Mouse (Mus musculus) forebrain, embryonic 14.5 days (tissue): ENCODE measurements around the gene Camp. TPM values are rescaled to one million over a fixed set of nuclear protein-coding genes. Genes with fewer than 3 reads are reported as not detected.
A peak's percentile ranks its signal among the peaks of the same experiment; 100 is the strongest.
"Not testable (repeated sequence)": the region's sequence is repeated elsewhere in the genome, so short reads cannot be mapped to it uniquely, and the experiment has no call there.

Experiments
- ATAC-seq: fragments of 200-750 bp; cut with Nextera tagmentation; 2 replicates; pipeline ENCODE4 v1.8.0; 2017; ENCODE audit warnings: mild to moderate bottlenecking, moderate library complexity
- DNase-seq: peaks from one replicate; pipeline ENCODE4 v3.0.0-alpha.2; 2015; ENCODE audit warnings: low spot score
- H3K27ac ChIP-seq: fragments of 300-500 bp; sonication (generic); 2 replicates; pipeline ENCODE4 v1.5.1; 2014; ENCODE audit warnings: low read depth, mild to moderate bottlenecking, control low read depth, low read length, moderate library complexity
- H3K27me3 ChIP-seq: fragments of 300-500 bp; sonication (generic); replicated peaks from 2 replicates; pipeline ENCODE4 v1.6.1; 2014; ENCODE audit warnings: low read length, control low read depth, mixed read lengths; ENCODE audit not compliant: control insufficient read depth, insufficient read depth
- H3K36me3 ChIP-seq: fragments of 300-500 bp; sonication (generic); 2 replicates; pipeline ENCODE4 v1.6.1; 2014; ENCODE audit warnings: low read length, control low read depth; ENCODE audit not compliant: control insufficient read depth, insufficient read depth
- H3K4me1 ChIP-seq: fragments of 300-500 bp; sonication (generic); 2 replicates; pipeline ENCODE4 v1.6.1; 2014; ENCODE audit warnings: antibody characterized with exemption, low read length, control low read depth; ENCODE audit not compliant: control insufficient read depth, insufficient read depth
- H3K4me2 ChIP-seq: fragments of 300-500 bp; sonication (generic); 2 replicates; pipeline ENCODE4 v1.6.1; 2014; ENCODE audit warnings: mild to moderate bottlenecking, control low read depth, low read length
- H3K4me3 ChIP-seq: fragments of 300-500 bp; sonication (generic); 2 replicates; pipeline ENCODE4 v1.5.1; 2014; ENCODE audit warnings: low read depth, low read length, control low read depth
- H3K9ac ChIP-seq: fragments of 300-500 bp; sonication (generic); 2 replicates; pipeline ENCODE4 v1.6.1; 2014; ENCODE audit warnings: mild to moderate bottlenecking, low read length, control low read depth, moderate library complexity
- H3K9me3 ChIP-seq: fragments of 300-500 bp; sonication (generic); replicated peaks from 2 replicates; pipeline ENCODE4 v1.6.1; 2016; ENCODE audit warnings: low read length, control low read depth, mixed read lengths; ENCODE audit not compliant: control insufficient read depth
- WGBS: fragments of 180-500 bp; shearing (Covaris S2); extraction: QIAGEN DNeasy Blood & Tissue Kit; methylation state at CpG from one replicate; pipeline ENCODE4 v1.1.7; 2014; 5-methylcytosine and 5-hydroxymethylcytosine counted together
- polyA plus RNA-seq: library from polyadenylated mRNA; unstranded; fragments of >200 nt; fragmentation: Nextera tagmentation; extraction: Ambion mirVana; gene quantifications from 2 replicates; pipeline ENCODE4 v1.2.1, GENCODE M21; 2014

Gene Camp
- polyA plus RNA-seq, 1 experiment from 2014 or later = not detected

GRCm38 (mm10) chr9:109816341-109816740 lies 33.1 kb downstream of the Camp start:
- H3K4me1 ChIP-seq = no peaks in the 10 kb centered on the region
- H3K36me3 ChIP-seq = no peaks in the 10 kb centered on the region
- no peak overlapping the region for H3K27ac ChIP-seq
- WGBS = 71% methylated on average over 6 of the region's 6 CpGs
- H3K9me3 ChIP-seq = no peaks in the 10 kb centered on the region
- H3K4me2 ChIP-seq = no peak overlapping the region
- ATAC-seq (no peak), DNase-seq (no peak)
- no peak overlapping the region for H3K4me3 ChIP-seq
- no peak overlapping the region for H3K9ac ChIP-seq
- no peaks in the 10 kb centered on the region for H3K27me3 ChIP-seq

- H3K4me3 ChIP-seq = no peak overlapping the region
- ATAC-seq (no peak), DNase-seq (peak; percentile 41)
- no peaks in the 10 kb centered on the region for H3K27me3 ChIP-seq
- no peak overlapping the region for H3K4me2 ChIP-seq
- H3K9me3 ChIP-seq = no peaks in the 10 kb centered on the region
- 0 out of 2 replicates have a peak overlapping the region, but pooled peaks have one; percentile 27 for H3K27ac ChIP-seq
- H3K4me1 ChIP-seq = no peaks in the 10 kb centered on the region
- H3K9ac ChIP-seq = 0 out of 2 replicates have a peak overlapping the region, but pooled peaks have one; percentile 8
- WGBS = 40% methylated on average over 7 of the region's 7 CpGs
- H3K36me3 ChIP-seq = no peaks in the 10 kb centered on the region
Observed at GRCm38 (mm10) chr9:109813424-109813823, 36.0 kb downstream of the Camp start.

DNA sequence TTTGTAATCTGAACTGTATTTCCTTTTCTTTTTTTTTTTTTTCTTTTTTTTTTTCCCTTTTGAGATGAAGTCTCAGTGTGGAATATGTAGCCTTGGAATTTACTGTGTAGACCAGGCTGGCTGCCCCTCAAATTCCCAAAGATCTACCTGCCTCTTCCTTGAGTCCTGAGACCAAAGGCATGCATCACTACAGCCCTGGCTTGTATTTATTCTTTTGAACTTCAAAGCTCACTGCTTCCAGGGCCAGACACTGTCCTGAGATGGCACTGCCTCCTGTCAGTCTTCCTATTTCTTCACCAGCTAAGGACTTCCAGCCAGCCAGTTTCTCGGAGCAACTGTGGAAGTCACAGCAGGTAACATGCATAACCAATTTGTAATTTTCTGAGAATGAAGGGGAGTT lies 37.4 kb downstream of the Camp start, which contains the start of gene Spink8:
Gene Spink8, plus strand, starts transcription at position 301 of the 400 bp plus-strand sequence.
- no peaks in the 10 kb centered on the region for H3K27me3 ChIP-seq
- H3K9ac ChIP-seq = no peak within 1 kb of the TSS
- no peaks in the 10 kb centered on the region for H3K9me3 ChIP-seq
- no peak within 1 kb of the TSS for H3K27ac ChIP-seq
- no peaks in the 10 kb centered on the region for H3K4me1 ChIP-seq
- DNase-seq (no peak), ATAC-seq (no peak)
- WGBS = 86% methylated on average over 1 of the region's 1 CpGs
- no peak within 1 kb of the TSS for H3K4me3 ChIP-seq
- no peaks in the 10 kb centered on the region for H3K36me3 ChIP-seq
- no peak within 1 kb of the TSS for H3K4me2 ChIP-seq

DNA sequence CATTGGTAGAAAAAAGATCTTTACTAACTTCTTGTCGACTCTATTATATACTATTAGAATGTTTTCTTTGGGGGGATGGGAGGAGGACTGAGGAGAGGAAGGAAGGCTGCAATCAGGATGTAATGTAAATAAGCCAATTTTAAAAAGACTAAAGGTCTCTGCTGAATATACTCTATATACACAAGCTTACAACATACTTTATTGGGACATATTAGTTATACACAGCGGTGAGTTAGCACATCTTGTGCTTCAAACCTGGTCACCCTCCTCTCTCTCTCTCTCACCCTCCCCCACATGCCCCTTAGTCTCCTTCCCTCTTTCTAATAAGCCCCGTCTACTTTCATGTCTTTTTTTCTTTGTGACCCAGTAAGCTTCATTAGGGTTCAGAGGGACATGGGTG lies 41.5 kb downstream of the Camp start:
- 59% methylated on average over 3 of the region's 3 CpGs for WGBS
- no peaks in the 10 kb centered on the region for H3K9me3 ChIP-seq
- no peaks in the 10 kb centered on the region for H3K36me3 ChIP-seq
- no peak overlapping the region for H3K4me3 ChIP-seq
- no peak overlapping the region for H3K4me2 ChIP-seq
- DNase-seq (no peak), ATAC-seq (no peak)
- no peaks in the 10 kb centered on the region for H3K27me3 ChIP-seq
- H3K4me1 ChIP-seq = no peaks in the 10 kb centered on the region
- no peak overlapping the region for H3K9ac ChIP-seq
- H3K27ac ChIP-seq = no peak overlapping the region

- Histone ChIP-seq H3K4me3 (no peak overlapping the region), H3K36me3 (no peaks in the 10 kb centered on the region), H3K9me3 (no peaks in the 10 kb centered on the region), H3K9ac (no peak overlapping the region), H3K4me2 (no peak overlapping the region), H3K4me1 (no peaks in the 10 kb centered on the region), H3K27me3 (no peaks in the 10 kb centered on the region), H3K27ac (no peak overlapping the region)
- DNase-seq = no peak
- 87% methylated on average over 2 of the region's 2 CpGs for WGBS
- no peak for ATAC-seq
Observed at GRCm38 (mm10) chr9:109806695-109807293, 42.6 kb downstream of the Camp start.

DNA sequence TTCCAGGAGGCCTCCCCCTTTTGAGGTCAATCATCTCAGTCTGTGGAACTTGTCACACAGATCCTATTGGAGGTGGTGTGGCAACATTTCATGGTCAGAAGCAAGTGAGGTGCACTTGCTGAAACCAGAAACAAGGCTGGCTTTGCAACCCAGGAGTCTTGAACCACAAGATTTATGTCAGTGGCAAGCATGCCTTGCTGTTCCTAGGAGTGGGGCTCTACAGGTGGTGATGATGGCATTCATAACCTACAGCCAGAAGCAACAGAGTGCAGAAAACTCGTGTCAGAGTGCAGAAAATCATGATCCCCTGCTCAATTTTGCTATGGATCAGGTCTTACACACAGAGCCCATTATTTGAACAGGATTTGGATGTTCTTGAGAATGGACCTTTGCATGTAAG lies 43.2 kb downstream of the Camp start:
- no peaks in the 10 kb centered on the region for H3K36me3 ChIP-seq
- no peak overlapping the region for H3K4me3 ChIP-seq
- H3K27ac ChIP-seq = no peak overlapping the region
- no peaks in the 10 kb centered on the region for H3K27me3 ChIP-seq
- H3K4me2 ChIP-seq = no peak overlapping the region
- 32% methylated on average over 1 of the region's 1 CpGs for WGBS
- no peaks in the 10 kb centered on the region for H3K9me3 ChIP-seq
- no peak for ATAC-seq
- H3K9ac ChIP-seq = no peak overlapping the region
- no peaks in the 10 kb centered on the region for H3K4me1 ChIP-seq
- DNase-seq = no peak

DNA sequence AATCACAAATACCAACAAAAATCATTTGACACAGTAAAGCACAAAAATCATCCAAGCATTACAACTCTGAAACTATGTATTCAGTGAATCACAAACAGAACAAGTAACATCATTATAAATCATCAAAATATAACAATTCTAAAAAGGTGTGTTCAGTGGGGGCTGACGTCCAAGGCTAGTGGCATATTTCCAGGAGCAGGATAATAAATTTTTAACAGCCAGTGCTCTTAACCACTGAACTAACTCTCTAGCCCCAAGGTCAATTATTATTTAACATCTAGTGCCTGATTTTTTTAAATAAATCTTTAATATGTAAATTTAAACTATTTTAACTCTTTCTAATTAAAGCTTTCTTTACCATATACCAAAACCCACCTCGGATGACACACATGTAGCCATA lies 43.8 kb downstream of the Camp start:
- not testable (repeated sequence) for ATAC-seq, H3K4me2 ChIP-seq, H3K9ac ChIP-seq, H3K27ac ChIP-seq, DNase-seq, H3K4me3 ChIP-seq, H3K36me3 ChIP-seq, H3K9me3 ChIP-seq, H3K4me1 ChIP-seq, H3K27me3 ChIP-seq
- 85% methylated on average over 2 of the region's 2 CpGs for WGBS

- no peak overlapping the region for H3K4me3 ChIP-seq
- H3K4me1 ChIP-seq = no peaks in the 10 kb centered on the region
- H3K27ac ChIP-seq = no peak overlapping the region
- H3K9ac ChIP-seq = no peak overlapping the region
- 88% methylated on average over 1 of the region's 1 CpGs for WGBS
- ATAC-seq (no peak), DNase-seq (peak; percentile 26)
- H3K36me3 ChIP-seq = no peaks in the 10 kb centered on the region
- H3K4me2 ChIP-seq = no peak overlapping the region
- no peaks in the 10 kb centered on the region for H3K27me3 ChIP-seq
- H3K9me3 ChIP-seq = no peaks in the 10 kb centered on the region
Observed at GRCm38 (mm10) chr9:109798051-109798450, 51.4 kb downstream of the Camp start.
